Mouse (Mus musculus) activated CD4-positive, CD25-positive, alpha-beta regulatory T cell, adult 9 weeks (primary cell): ENCODE results near the gene Wdr86. TPM values are rescaled to one million over a fixed set of nuclear protein-coding genes. Genes with fewer than 3 reads are reported as not detected.

ENCODE experiments used
- polyA plus RNA-seq: library from polyadenylated mRNA; unstranded; fragments of 100-300 nt; shearing (Covaris generic); gene quantifications from one replicate; pipeline ENCODE4 v1.2.1, GENCODE M21; 2017

The Wdr86 gene
- 0.18 TPM for polyA plus RNA-seq

GRCm38 (mm10) chr5:24730488-24730871 lies at the start of gene Wdr86:
Wdr86 (minus strand) TSS chr5:24730727.

GRCm38 (mm10) chr5:24757816-24758215 lies 27.3 kb upstream of the Wdr86 start, which contains the start of gene Crygn:
Crygn (minus strand) TSS chr5:24758008.

DNA sequence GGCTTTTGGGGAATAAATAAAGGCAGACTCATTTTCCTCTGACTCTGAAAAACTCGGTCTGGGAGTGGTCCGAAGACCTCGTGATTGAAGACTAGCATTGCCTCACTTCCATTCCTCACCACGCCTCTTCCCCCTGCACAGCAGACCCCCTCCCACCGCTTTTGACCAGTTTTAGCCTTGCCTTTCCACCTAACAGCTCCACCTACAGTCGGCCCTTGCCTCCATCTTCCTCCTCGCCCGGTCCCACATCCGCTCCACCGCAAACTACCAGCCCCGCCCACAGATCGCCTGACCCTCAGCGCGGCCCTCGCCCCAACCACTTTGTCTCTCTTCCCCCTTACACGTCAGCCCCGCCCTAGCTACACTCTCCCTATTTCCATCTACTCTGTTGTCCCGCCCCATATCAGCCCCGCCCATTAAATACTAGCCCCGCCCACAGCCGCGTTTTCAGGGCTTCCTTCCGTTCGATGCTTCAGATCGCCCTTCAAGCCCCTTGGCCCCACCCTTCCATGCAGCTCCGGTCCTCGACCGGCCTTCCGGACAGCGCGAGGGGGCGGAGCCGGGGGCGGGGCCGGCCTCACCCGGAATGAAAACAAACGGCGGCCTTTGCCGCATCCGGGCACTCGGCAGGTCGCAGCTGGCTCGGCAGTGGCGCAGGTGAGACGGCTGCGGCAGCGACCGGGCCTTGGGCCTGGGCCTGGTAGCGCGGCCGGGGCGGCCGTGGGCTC lies 45.0 kb downstream of the Wdr86 start, which contains the start of gene Nub1:
TSS of gene Nub1 (plus strand) at position 167 of the 728 bp plus-strand sequence.

Other genes with a start within 250 kb of the Wdr86 start
- 0.10 TPM for gene Gbx1, start 203.5 kb downstream of the Wdr86 start, polyA plus RNA-seq
- not detected for gene Asb10, start 189.7 kb downstream of the Wdr86 start, polyA plus RNA-seq
- not detected for gene 4931409K22Rik, start 173.9 kb downstream of the Wdr86 start, polyA plus RNA-seq
- 84.9 TPM for gene Abcf2, start 153.3 kb downstream of the Wdr86 start, polyA plus RNA-seq
- 38.7 TPM for gene Chpf2, start 144.0 kb downstream of the Wdr86 start, polyA plus RNA-seq
- 1.4 TPM for gene Smarcd3, start 106.3 kb downstream of the Wdr86 start, polyA plus RNA-seq
- 91.7 TPM for gene Nub1, start 45.2 kb downstream of the Wdr86 start, polyA plus RNA-seq
- gene Crygn, start 27.3 kb upstream of the Wdr86 start, polyA plus RNA-seq = 1.0 TPM
- gene Rheb, start 111.9 kb upstream of the Wdr86 start, polyA plus RNA-seq = 84.5 TPM